Mouse (Mus musculus) layer of hippocampus, postnatal 25 days (tissue): ENCODE measurements around the gene Cftr. TPM values are rescaled to one million over a fixed set of nuclear protein-coding genes. Genes with fewer than 3 reads are reported as not detected.

Experiments
- DNase-seq, 2 experiments: peaks; one replicate each; pipeline ENCODE4 v3.0.0; 2022; ENCODE audit warnings: mixed read lengths in 2 of 2, low spot score in 1 of 2; ENCODE audit errors: extremely low spot score in 1 of 2
- total RNA-seq, 2 experiments: library from RNA; stranded (reverse); gene quantifications; 2 replicates each; pipeline ENCODE4 v1.2.3; 2021

The Cftr gene
- under 1 TPM; 0.14 to 0.22 TPM for total RNA-seq

DNA sequence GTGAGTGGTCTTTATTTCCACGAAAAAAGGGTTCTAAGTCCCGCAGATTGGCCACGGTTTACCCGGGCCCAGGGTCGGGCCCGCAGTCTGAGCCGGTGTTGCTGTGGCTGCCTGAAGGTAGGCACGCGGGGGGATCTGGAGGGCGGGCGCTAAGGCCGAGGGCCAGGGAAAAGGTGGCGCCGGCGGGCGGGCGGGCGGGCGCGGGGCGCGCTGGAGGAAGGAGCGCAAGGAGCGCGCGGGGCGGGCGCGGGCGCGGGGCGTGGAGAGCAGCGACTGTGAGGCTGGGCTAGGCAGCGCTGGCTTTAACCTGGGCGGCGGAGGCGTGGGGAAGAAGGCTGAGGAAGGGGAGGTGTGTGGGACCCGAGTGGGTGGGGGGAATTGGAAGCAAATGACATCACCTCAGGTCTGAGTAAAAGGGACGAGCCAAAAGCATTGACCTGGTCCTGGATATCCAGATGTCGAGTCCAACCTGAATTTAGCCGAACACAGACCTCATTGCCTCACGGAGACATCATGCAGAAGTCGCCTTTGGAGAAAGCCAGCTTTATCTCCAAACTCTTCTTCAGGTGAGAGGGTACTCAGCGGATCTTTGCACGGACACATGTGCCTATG, at the start of gene Cftr:
Gene Cftr (plus strand): TSS at position 377 of the 612 bp plus-strand sequence.
- peak in 1 of 2 experiments; percentile 6 for DNase-seq

DNA sequence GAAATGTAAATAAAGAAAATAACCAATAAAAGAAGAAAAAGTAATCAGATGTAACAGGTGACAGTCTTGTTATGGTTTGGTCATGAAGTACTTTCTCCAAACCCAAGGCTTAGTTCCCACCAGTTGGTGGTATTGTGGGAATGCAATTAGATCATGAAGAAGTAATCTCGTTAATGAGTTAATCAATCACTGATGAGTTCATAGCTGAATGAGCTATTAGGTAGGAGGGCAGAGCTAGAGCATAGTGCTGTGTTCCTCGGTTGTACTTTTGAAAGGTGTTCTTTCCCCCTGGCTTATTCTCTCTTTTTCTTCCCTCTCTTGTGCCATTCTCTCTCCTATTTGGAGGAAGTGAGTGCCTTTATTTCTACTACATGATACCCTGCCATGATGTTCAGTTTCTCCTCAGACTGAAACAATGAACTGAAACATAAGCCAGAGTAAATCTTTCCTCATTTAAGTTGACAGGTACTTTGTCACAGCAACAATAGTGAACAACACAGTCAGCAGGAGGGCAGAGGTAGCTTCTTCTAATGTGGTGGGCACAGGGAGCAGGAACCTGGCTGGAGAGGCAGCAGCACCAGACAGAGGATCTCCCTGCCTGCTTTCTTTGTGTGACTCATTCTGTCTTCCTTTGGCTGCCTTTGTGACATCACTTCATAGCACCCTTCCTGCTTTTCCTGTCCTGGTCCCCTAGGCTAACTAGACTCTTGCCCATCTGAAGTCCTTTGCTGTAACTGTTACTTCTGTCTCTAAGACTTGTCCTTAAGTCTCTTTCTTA, 43.1 kb upstream of the Cftr start:
- no peak for DNase-seq

DNA sequence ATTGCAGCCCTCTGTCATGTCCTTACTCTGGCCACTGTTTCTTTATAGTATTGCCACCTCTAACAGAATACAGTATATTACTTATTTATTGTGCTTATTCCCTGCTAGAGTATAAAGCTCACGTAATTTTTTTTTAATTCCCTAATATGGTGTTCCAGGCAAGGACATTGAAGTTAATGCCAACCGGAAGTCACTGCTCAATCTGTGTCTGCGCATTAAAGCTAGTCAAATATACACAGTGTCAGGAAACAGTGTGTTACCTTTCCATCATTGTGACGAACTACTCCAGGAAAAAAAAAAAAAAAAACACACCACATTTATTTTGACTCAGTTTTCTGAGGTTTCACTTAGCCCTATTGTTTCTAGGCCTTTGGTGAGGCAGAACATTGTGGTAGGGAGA, 42.4 kb upstream of the Cftr start:
- DNase-seq: no peak

DNA sequence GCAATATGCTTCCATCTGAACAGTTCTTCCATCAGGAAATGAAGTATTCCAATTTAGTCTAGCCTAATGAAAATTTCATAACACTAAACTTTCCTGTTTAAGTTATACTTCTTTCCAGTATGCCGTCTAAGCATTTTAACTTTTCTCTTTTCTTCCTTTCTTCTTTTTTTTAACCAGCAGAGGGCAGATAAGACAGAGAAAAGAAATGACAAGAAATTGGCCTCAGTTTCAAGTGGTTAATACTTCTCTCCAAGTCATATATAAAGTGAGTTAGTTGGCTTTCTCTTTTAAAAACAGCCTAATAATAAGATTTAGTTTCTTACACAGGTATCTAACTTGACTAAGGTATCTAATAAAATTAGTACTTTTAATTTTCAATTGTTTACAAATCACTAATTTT, 35.2 kb upstream of the Cftr start:
- no peak for DNase-seq

DNA sequence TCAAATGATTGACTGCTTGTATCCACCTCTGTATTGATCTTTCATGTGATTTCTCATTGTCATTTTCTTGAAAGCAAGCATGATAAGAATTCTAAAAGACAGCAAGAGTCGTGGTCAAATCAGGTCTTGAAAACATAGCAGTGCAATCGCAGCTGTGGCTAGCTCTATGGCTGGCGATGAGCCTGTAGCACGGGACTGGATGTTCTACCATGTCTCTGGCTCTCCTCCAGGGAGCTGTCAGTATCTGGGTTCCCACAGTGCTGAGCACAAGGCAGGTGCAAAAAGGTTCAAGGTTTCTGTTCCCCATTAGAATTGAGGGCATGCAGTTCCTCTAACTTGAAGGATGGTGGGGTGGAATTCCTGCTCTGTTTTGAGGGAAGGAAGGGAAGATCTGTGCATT, 17.5 kb upstream of the Cftr start:
- DNase-seq: no peak

DNA sequence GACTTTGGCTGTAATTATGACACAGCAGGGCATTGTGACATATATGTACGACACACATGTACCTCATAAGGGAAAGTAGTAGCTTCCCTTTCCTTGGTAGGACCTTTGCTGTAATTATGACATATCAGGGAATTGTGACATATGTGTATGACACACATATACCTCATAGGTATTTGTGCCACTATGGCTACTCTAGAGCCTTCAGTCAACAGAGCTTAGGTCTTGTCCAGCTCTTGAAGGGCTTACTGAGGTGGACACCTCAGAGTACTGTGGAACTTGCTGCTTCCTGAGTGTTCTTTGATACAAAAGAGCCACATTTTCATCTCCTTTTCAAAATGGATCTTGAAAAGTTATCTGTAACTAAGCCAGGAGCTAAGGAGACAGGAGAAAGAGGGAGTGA, 869 bp upstream of the Cftr start:
- DNase-seq: no peak

DNA sequence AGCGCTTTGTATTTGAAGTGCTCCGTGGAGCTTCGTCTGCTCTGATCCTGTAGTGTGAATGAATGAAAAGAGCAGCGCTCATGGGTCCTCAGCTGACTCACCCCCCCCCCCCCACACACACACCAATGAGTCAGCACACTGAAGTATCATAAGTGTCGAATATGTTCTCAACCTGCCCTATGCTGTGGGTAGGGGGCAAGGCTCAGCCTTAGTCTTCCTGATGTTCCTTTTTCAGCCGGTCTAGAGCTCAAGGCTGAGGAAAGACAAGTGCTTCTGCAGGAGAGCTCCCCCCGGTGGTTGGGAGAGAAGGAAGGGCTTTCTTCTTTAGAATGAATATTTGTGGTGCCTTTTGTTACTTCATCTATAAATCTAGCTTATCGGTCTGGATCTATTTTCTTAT, 1.1 kb downstream of the Cftr start:
- peak in 1 of 2 experiments; percentile 16 for DNase-seq

DNA sequence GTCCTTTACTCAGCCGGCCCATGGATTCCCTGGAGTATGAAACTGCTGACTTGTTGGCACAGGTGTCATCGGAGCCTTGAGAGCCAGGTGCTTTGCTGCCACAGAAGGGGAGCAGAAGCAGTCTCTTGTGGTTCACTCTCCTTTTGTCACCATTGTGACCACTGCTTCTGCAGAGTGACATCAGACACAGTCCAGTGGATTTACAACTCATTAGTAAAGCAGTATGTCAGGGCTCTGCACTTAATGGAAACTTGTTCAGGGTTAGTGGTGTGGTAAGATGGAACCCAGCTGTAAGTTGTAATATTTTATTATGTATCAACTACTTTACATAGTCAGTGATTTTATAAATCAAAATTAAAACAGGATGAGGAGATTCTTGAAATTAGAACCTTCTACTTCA, 7.0 kb downstream of the Cftr start:
- DNase-seq: no peak

DNA sequence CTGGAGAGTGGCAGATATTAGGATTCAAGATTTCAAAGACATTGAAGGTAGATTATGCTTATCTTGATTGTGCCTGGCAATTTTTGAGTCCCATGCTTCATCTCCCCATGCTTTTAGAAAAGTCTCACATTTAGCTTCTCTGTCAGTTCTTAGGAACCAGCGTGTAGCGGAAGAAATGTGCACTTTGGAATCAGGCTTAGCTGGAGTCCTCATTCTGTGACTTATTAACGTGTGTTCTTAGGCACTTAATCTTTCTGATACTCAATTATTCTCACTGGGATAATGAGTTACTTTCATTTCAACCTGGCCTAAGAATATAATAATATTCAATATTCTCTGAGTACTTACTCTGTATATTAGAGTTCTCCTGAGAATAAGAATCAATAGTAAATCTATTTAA, 10.2 kb downstream of the Cftr start:
- no peak for DNase-seq

DNA sequence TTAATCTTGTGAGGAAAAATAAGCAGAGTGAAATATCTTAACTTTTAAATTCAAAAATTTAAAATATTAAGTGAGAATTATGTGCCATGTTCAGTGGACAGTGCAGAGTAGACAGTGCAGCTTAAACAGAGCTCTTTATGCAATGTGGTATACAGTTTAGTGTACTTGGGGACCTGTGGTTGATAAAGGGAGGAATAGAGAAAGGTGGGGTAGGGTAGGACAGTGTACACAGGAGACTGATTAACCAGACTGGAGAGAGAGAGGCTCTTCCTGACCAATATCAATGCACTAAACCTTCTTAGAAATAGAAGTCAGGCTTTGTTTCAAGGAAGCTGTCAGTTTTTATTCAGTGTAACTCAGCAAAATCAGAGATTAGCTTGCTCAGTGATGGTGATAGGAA, 12.4 kb downstream of the Cftr start:
- DNase-seq: no peak

DNA sequence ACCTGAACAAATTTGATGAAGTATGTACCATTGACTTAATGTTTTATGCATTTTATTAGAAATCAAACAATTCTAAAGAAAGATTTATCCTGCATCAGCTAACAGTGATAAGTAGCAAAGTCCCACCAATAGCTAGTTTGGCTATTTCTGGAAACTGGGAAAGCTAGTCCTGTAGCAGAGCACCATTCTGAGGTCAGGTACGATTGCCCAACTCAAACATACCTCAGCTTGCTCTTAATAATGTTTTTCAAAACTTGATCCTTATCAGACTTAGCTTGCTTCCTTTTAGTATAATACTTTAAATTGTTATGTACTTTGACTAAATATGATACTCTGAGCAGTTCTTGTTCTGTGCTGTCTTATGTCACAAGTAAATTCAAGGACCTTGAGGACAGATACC, 50.2 kb downstream of the Cftr start:
- DNase-seq: no peak

DNA sequence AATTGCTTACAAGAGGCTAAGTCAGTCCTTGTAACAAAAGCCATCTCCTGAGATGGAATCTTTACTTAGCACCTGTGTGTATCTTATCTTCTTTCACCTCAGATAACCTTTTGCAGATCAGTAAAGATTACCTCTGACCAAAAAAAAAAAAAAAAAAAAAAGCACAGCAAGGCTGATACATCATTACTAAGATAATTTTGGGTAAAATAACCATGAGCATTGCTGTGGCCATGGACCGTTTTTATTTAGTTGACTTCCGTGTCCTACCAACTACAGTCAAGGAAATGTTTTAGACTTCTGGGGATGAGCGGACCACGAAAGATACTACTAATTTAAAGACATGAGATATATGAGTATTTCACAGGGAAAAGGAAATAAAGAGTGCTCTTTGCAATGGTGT, 52.7 kb downstream of the Cftr start:
- no peak for DNase-seq

DNA sequence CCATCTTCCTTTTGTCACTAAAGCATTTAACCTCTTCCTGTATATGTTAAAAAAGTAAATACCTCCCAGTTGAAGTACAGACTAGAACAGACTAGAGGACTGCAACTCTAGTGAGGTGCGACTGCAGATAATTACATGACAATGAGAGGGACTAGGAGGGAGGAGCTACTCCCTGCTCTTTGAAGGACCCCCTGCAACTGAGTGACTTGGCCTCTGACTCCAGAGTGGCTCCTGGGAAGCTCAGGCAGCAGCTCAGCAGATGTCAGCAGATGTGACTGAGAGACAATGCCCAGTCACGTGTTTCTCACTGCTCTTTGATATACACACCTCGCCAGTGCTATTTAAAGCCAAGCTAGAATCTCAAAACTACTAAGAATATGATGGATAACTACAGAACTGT, 54.7 kb downstream of the Cftr start:
- no peak for DNase-seq

DNA sequence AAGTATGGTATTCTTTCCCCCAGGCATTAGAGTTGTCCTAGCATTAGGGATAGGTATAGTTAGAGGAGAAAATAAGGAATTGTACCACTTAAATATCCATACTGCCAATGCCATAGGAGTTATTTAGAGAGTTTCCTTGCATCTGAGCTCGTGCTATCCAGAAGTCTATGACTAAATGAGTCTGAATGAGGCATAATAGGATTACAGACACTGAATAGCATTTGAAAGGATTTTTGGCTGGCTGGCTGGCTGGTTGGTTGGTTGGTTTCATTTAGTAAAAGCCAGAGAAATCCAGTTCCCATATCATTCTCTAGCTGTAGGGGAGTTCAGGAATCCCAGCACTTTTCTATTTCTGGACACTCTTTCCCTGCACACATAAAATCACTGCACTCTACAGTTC, 76.0 kb downstream of the Cftr start:
- no peak for DNase-seq

DNA sequence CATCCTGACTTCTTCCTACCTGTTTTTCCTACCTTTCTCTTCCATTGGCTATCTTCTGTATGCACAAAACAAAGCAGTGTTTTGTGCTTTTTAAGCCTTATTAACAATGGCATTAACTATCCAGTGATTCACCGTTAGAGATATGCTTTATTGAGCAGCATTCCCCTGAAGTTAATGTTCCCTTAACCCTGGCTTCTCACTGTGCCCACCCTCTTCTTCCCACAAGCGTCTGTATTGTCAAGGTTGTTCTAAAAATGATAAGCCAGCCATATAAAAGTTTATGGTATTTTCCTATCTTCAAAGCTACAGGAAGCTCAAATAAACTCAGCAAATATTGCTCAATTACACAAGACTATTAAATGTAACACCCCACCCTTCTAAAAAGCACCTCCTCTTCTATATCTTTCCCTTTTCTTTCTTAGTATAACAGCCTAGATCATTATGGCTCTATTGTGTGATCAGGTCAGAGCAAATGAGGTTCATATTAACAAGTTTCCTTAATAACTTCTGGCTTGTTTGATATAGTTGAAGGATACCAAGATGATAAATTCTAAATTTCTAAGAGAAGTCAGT, 77.5 kb downstream of the Cftr start:
- no peak for DNase-seq

DNA sequence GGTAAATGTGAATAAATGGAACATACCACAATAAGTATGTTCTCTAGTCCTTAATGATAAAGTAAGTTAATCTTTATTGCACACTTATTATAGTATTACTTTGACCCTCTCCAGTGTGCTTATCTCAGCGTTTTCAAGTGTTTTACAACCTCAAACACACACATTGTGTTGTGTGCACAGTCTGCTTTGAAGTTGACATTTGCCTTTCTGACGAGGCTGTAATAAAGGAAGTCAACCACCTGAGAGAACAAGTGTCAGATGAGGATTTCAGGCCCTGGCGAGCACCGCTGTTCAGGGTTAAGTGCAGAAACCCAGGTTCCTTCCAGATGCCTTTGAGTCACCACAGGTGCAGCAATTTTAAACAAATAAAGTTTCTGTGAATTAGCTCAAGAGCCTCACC, 78.0 kb downstream of the Cftr start:
- no peak for DNase-seq

DNA sequence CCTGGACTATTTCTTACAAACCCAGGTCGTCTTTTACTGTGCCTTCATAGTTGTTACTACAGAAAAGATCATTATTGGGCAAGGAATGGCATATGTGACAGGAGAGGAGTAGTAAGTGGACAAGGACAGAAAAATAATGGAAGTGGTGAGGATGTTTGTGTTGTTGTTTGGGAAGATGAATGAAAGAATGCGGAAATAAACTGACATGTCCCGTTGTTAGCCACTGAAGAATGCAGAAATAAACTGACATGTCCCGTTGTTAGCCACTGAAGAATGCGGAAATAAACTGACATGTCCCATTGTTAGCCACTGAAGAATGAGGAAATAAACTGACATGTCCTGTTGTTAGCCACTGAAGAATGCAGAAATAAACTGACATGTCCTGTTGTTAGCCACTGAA, 84.1 kb downstream of the Cftr start:
- DNase-seq: no peak

DNA sequence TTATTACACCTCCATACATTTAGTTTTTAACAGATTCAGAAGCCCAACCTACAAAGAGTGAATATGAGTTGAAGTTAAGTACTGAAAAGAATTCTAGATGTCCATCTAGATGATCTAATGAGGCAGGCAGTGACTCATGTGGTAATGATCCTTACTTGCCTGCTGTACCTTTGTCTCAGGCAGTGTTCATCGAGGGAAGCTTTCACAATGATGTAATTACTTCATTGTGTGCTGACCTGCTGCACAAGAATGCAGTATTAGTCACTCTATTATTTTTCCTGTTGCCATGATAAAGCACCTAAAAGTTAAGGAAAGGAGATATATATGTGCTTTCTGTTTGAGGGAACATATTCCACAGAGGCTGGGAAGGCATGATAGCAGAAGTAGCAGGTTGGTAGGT, 100.5 kb downstream of the Cftr start:
- no peak for DNase-seq

DNA sequence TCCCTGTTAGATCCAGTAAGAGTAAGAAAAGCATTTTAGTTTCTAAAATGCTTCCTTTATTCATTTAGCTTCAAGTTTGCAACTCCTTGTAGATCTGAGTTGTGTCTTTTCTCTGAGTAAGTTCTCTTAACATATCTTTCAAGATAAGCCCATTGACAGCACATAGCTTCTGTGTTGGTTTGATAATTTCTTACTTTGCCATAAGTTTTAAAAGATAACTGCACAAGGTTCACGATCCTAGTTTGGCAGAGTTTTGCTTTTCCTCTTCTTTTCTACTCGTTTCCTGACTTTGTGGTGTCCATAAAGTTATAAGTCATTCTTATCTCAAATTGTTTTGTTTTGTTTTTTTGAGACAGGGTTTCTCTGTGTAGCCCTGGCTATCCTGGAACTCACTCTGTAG, 130.3 kb downstream of the Cftr start:
- no peak for DNase-seq

DNA sequence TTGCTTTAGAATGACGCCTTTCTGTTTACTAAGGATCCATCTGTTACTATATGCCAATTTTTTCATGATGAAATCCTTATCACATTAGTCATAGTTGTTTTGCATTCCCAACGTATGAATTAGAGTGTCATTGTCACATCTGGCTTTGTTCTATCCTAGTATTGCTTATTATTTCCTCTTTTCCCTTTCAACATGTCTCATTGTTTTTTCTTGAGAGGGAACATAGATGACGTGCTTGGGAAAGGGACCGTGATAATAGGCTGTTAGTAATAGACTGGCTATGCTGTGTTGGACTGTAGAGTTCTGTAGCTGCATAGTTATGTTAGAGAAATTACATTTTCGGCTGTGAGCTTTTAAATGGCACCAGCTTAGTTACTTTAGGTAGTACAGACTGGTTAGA, 131.6 kb downstream of the Cftr start:
- DNase-seq: no peak

DNA sequence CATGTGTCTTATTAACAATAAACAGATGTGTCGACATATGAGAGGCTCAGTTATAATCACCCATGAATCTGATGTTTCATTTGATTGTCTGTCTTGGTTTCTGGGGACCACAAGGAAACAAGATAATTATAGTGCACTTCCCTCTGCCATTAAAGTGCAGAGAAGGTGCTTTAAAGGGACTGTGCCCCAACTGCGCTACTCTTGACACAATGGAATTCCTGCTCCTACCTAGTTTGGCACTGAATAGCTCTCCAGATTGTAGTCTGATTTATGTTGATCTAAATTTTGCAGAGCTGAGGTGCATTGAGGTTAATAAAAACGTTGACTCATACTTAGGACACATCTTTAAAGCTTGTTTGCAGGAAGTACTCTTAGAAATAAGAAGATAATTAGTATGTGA, 132.7 kb downstream of the Cftr start:
- DNase-seq: no peak

DNA sequence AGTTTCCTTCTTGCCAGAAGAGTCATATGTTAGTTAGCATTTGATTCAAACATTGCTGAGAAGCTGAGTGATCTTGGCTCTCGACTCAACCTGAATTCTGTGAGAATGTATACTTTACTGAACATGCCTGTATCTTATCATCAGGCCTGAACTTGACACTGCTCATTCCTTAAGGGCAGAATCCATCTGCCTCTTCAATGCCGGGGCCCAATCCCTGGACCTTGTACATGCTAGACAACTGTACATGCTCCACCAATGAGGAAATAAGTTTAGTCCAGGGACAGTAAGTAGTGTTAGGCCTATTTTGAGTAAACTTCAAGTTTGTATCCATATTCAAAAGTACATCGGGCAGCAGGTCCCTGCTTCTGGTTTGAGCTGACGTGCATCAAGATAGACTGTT, 134.6 kb downstream of the Cftr start:
- DNase-seq: no peak
